Comparison of ENCODE assay signal across 13 mouse cellular contexts in genomic region chr19:50214466-50215228, GRCm38 (mm10).
A peak's percentile ranks its signal among the peaks of the same experiment; 100 is the strongest.
DNase-seq lines count a peak whose midpoint lies in the region; ATAC-seq and TF ChIP-seq lines count a peak whose summit lies in the region.
"Had no signal": no experiment of that assay in that cellular context is flagged by ENCODE, and none has a peak within 500 bp of the region (broad histone marks: within the 10 kb centered on the region; RNA-seq: fewer than 3 reads in every experiment).

No protein-coding gene starts in this region.

- H3K4me3 ChIP-seq in forebrain, embryonic 11.5 days (ENCODE audit: low read depth, low read length): no peak overlapping the region
- no peak overlapping the region for H3K4me3 ChIP-seq in forebrain, embryonic 10.5 days
- H3K4me3 ChIP-seq in hindbrain, postnatal 0 days (ENCODE audit: low read length): no peak overlapping the region
- H3K4me3 ChIP-seq in midbrain, embryonic 16.5 days (ENCODE audit: low read depth, low read length): no peak overlapping the region
- H3K4me3 ChIP-seq: embryonic facial prominence, embryonic 15.5 days; layer of hippocampus, adult 2 months; lung, embryonic 15.5 days had no signal

- no peaks in the 10 kb centered on the region for H3K27me3 ChIP-seq in forebrain, embryonic 11.5 days (ENCODE audit: control insufficient read depth, insufficient read depth, low read length)
- H3K27me3 ChIP-seq in forebrain, embryonic 10.5 days (ENCODE audit: poor library complexity, severe bottlenecking): no peaks in the 10 kb centered on the region
- no peaks in the 10 kb centered on the region for H3K27me3 ChIP-seq in hindbrain, postnatal 0 days (ENCODE audit: insufficient read depth, low read length)
- H3K27me3 ChIP-seq in midbrain, embryonic 16.5 days (ENCODE audit: control insufficient read depth, insufficient read depth, low read depth, low read length): no peaks in the 10 kb centered on the region
- H3K27me3 ChIP-seq: embryonic facial prominence, embryonic 15.5 days; lung, embryonic 15.5 days had no signal

- TF ChIP-seq CTCF in hindbrain, postnatal 0 days (IDR thresholded peaks at IDR 0.05; ENCODE audit: low read depth): no peak

- ATAC-seq in forebrain, embryonic 11.5 days (replicated peaks; ENCODE audit: low FRiP score): peak; percentile 60; the same call in 1 of the 2 replicates
- 0 out of 2 replicates have a peak, but pooled peaks have one; percentile 45 for ATAC-seq in hindbrain, postnatal 0 days
- ATAC-seq in midbrain, embryonic 16.5 days: peak; percentile 92
- no peak for ATAC-seq in megakaryocyte, adult 5-6 weeks (ENCODE audit: poor library complexity, severe bottlenecking)
- ATAC-seq: activated CD4-positive, CD25-positive, alpha-beta regulatory T cell, adult 4 months had no signal

- peak; percentile 49 for DNase-seq in forebrain, embryonic 11.5 days (ENCODE audit: low spot score)
- DNase-seq in forebrain, embryonic 10.5 days (ENCODE audit: extremely low spot score, low spot score): no peak
- DNase-seq in brain, embryonic 18.5 days (ENCODE audit: low read depth, low spot score): peak; percentile 12
- DNase-seq in hindbrain, postnatal 0 days (ENCODE audit: low spot score): peak; percentile 50
- DNase-seq in spleen, postnatal 4 days (ENCODE audit: low spot score in 2 of 2): no peak
- DNase-seq in kidney, postnatal 25 days: no peak
- DNase-seq: thymus, postnatal 4 days had no signal

- H3K9ac ChIP-seq in forebrain, embryonic 11.5 days (ENCODE audit: low read length): no peak overlapping the region
- no peak overlapping the region for H3K9ac ChIP-seq in hindbrain, postnatal 0 days (replicated peaks; ENCODE audit: low read length)
- H3K9ac ChIP-seq in midbrain, embryonic 16.5 days (ENCODE audit: low read depth, low read length): no peak overlapping the region
- H3K9ac ChIP-seq: embryonic facial prominence, embryonic 15.5 days; lung, embryonic 15.5 days had no signal

- H3K27ac ChIP-seq in forebrain, embryonic 11.5 days (ENCODE audit: low read depth, low read length): no peak overlapping the region
- H3K27ac ChIP-seq in forebrain, embryonic 10.5 days: no peak overlapping the region
- H3K27ac ChIP-seq in hindbrain, postnatal 0 days: no peak overlapping the region
- H3K27ac ChIP-seq in midbrain, embryonic 16.5 days (ENCODE audit: low read length): peak overlapping the region; percentile 72
- H3K27ac ChIP-seq: embryonic facial prominence, embryonic 15.5 days; layer of hippocampus, adult 2 months; lung, embryonic 15.5 days had no signal

- WGBS in forebrain, embryonic 11.5 days: 27% methylated on average over 7 of the region's 7 CpGs
- WGBS in forebrain, embryonic 10.5 days: 22% methylated on average over 7 of the region's 7 CpGs
- 27% methylated on average over 7 of the region's 7 CpGs for WGBS in hindbrain, postnatal 0 days
- 10% methylated on average over 7 of the region's 7 CpGs for WGBS in midbrain, embryonic 16.5 days

- H3K4me2 ChIP-seq in forebrain, embryonic 11.5 days (ENCODE audit: low read depth, low read length, severe bottlenecking): no peak overlapping the region
- H3K4me2 ChIP-seq in hindbrain, postnatal 0 days (ENCODE audit: low read depth, low read length): no peak overlapping the region; the same call in 1 of the 2 replicates
- peak overlapping the region; percentile 18 for H3K4me2 ChIP-seq in midbrain, embryonic 16.5 days (ENCODE audit: low read length)
- H3K4me2 ChIP-seq: embryonic facial prominence, embryonic 15.5 days; lung, embryonic 15.5 days had no signal

- H3K36me3 ChIP-seq in forebrain, embryonic 11.5 days (ENCODE audit: control insufficient read depth, insufficient read depth, low read length): no peaks in the 10 kb centered on the region
- H3K36me3 ChIP-seq in forebrain, embryonic 10.5 days (replicated peaks): no peaks in the 10 kb centered on the region
- no peaks in the 10 kb centered on the region for H3K36me3 ChIP-seq in hindbrain, postnatal 0 days (ENCODE audit: insufficient read depth, low read length)
- no peaks in the 10 kb centered on the region for H3K36me3 ChIP-seq in midbrain, embryonic 16.5 days (ENCODE audit: control insufficient read depth, insufficient read depth, low read length)
- H3K36me3 ChIP-seq: embryonic facial prominence, embryonic 15.5 days; lung, embryonic 15.5 days had no signal

- H3K4me1 ChIP-seq in forebrain, embryonic 11.5 days (replicated peaks; ENCODE audit: control insufficient read depth, insufficient read depth, low read length): 0 out of 2 replicates have a peak, but pooled peaks cover 1% of the 10 kb centered on the region
- H3K4me1 ChIP-seq in forebrain, embryonic 10.5 days: peaks cover 12% of the 10 kb centered on the region
- H3K4me1 ChIP-seq in hindbrain, postnatal 0 days (ENCODE audit: insufficient read depth, low read length): no peaks in the 10 kb centered on the region
- H3K4me1 ChIP-seq in midbrain, embryonic 16.5 days (ENCODE audit: control insufficient read depth, insufficient read depth, low read length): peaks cover 18% of the 10 kb centered on the region
- H3K4me1 ChIP-seq: embryonic facial prominence, embryonic 15.5 days; lung, embryonic 15.5 days had no signal

- no peaks in the 10 kb centered on the region for H3K9me3 ChIP-seq in forebrain, embryonic 11.5 days (ENCODE audit: control insufficient read depth, low read length)
- H3K9me3 ChIP-seq in forebrain, embryonic 10.5 days: no peaks in the 10 kb centered on the region
- no peaks in the 10 kb centered on the region for H3K9me3 ChIP-seq in hindbrain, postnatal 0 days (ENCODE audit: low read length)
- H3K9me3 ChIP-seq in midbrain, embryonic 16.5 days (replicated peaks; ENCODE audit: control insufficient read depth, low read length, poor library complexity, severe bottlenecking): no peaks in the 10 kb centered on the region
- H3K9me3 ChIP-seq: embryonic facial prominence, embryonic 15.5 days; lung, embryonic 15.5 days had no signal

Comparison
In these comparisons a context has a peak if more than half of its experiments do, and no peak if none do; other contexts are left out.
1. DNase-seq: peak in forebrain, embryonic 11.5 days (single experiment), brain, embryonic 18.5 days (single experiment) and hindbrain, postnatal 0 days (single experiment); none in forebrain, embryonic 10.5 days (single experiment), spleen, postnatal 4 days (0 of 2) and kidney, postnatal 25 days (0 of 2).